Mouse (Mus musculus) layer of hippocampus, adult 9-11 months (tissue): Measurements from ENCODE around the gene Tmem30b.
A peak's percentile ranks its signal among the peaks of the same experiment; 100 is the strongest.

ENCODE experiments used
- DNase-seq: peaks from one replicate; pipeline ENCODE4 v3.0.0; 2022

Gene Tmem30b

DNA sequence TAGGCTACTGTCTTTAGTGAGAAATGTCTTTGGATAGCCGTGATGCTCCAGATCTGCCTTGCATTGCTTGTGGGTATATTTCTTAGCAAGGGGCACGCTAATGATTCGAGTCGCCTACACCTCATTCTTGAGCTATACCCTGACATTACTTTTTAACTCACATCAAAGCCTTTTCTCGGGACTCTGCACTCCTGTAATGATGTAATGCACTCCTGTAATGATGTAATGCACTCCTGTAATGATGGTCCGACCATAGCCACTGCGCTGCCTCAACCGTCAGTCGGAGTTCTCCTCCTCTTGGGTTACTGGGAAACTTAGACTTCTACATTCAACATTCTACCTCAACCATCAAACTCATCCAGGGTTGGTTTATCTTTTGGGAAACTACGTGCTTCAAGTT is 32.2 kb downstream of the Tmem30b start:
- no peak for DNase-seq

DNA sequence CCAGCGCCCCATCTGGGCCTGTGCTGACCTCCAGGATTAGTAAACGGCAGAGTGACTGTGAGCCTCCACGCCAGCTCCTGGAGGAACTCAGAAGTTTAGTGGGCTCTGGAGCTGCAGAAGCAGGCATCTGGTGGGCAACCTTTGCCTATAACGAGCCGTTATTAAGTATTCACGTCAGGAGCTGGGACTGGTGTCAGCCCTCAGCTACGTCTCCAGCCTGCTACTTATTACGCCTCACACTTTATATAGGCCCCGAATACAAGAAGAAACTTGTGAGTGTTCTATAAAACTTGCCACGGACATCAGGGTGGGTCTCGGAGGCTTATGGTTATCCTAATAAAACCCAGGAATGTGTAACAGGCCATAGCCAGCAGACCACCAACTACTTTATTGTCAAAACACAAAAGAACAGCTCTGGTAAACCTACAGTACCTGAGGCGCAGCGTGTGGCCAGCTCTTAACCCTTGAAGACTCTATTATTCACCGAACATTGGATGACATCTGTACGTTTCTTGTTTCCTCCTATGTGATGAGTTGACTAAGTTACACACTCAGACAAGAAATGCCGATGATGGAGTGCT is 34.6 kb downstream of the Tmem30b start:
- no peak for DNase-seq

GRCm38 (mm10) chr12:73507105-73507504 is 39.1 kb downstream of the Tmem30b start:
- peak; percentile 22 for DNase-seq

DNA sequence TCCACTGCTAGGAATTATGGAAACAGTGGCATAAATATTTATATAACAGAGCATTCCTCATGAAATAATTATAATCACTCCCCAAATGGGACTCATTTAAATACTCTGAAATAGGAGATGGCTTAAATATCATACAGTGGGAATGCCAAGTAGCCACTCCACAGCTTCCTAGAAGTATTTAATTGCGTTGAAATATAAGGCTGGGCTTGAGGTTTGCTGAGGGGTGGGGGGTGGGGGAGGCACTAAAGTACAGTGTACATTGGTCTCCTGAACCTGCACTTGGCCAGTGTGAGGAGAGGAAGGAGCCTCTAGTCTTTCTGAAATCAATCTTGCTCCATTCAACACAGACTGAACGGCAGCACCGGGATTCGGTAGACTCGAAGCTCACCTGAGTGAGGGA is 39.5 kb downstream of the Tmem30b start:
- DNase-seq, result no peak

DNA sequence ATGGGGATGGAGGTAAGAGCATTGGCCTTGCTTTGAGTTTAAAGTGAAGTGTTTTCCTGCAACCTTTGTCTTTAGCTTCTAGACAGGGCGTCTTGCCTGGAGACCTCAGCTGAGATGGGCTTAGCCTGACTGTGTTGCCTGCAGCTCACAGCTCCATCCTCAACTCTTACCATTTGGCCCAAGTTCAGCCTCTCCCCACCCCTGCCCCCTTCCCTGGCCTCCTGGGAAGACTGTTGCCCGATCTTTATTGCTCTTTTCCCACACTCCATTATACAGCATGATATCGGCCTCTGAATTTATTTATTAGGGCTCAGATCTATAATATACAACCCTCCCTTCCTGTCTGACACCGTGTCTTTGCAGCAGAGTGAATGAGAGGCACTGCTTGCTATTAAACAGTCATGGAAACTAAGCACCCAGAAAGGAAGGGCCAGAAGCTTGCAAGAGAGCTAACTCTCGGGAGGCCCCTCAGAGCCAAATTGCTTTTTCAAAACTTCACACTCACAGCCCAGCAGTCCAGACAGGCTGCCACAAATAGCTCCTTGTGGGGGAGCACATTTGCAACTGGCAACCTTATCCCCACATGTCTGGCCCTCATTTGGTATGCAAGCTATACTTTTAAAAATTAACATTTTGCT is 45.4 kb downstream of the Tmem30b start:
- DNase-seq, result no peak

- DNase-seq, result no peak
Observed at GRCm38 (mm10) chr12:73495172-73495571, 51.0 kb downstream of the Tmem30b start.

DNA sequence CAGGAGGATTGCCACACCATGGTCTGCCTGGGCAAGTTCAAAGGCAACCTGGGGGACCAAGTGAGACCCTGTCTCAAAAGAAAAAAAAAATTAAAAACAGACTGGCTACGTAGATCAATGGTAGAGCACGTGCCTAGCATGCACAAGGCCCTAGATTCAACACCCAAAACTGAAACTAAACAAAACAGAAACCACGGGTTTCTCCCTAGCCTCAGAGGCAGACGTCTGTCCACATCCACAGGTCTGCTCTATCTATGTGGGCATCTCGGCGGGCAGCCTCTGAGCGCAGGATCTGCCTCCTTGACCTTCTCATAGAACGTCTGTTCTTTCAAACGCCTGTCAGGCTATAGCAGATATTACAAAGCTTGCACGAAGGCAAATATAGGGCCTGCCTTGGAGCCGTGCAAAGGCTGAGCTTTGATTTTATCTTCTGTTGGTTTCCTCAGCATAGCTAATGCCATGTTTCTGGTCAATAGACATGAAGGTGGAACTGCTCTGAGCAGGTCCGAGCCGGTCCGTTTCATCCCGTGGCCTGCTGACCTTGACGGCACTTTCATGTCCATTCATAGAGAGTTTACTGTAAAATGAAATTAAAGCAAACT is 52.2 kb downstream of the Tmem30b start:
- DNase-seq, result no peak
